Mouse (Mus musculus): Measurements from ENCODE around the gene Pitpnc1.

The Pitpnc1 gene

GRCm38 (mm10) chr11:107283632-107284031 lies 186.9 kb downstream of the Pitpnc1 start:
- DNase-seq (ENCODE audit: low read depth, low spot score), result no peak

- no peak for DNase-seq (ENCODE audit: low read depth, low spot score)
These were observed 188.0 kb downstream of the Pitpnc1 start for GRCm38 (mm10) chr11:107282481-107282880.

GRCm38 (mm10) chr11:107279258-107279657 lies 191.2 kb downstream of the Pitpnc1 start:
- no peak for DNase-seq (ENCODE audit: low read depth, low spot score)

GRCm38 (mm10) chr11:107276898-107277297 lies 193.6 kb downstream of the Pitpnc1 start:
- no peak for DNase-seq (ENCODE audit: low read depth, low spot score)

- no peak for DNase-seq (ENCODE audit: low read depth, low spot score)
These were observed 194.2 kb downstream of the Pitpnc1 start for GRCm38 (mm10) chr11:107276337-107276736.

GRCm38 (mm10) chr11:107275902-107276301 lies 194.6 kb downstream of the Pitpnc1 start:
- peak; percentile 51 for DNase-seq (ENCODE audit: low read depth, low spot score)

- no peak for DNase-seq (ENCODE audit: low read depth, low spot score)
These were observed 196.3 kb downstream of the Pitpnc1 start for GRCm38 (mm10) chr11:107274206-107274605.

- DNase-seq (ENCODE audit: low read depth, low spot score), result peak; percentile 20
These were observed 198.0 kb downstream of the Pitpnc1 start for GRCm38 (mm10) chr11:107272351-107272975.

GRCm38 (mm10) chr11:107270564-107270963 lies 199.9 kb downstream of the Pitpnc1 start:
- no peak for DNase-seq (ENCODE audit: low read depth, low spot score)

- no peak for DNase-seq (ENCODE audit: low read depth, low spot score)
These were observed 203.0 kb downstream of the Pitpnc1 start for GRCm38 (mm10) chr11:107267522-107267921.

- no peak for DNase-seq (ENCODE audit: low read depth, low spot score)
These were observed 204.6 kb downstream of the Pitpnc1 start for GRCm38 (mm10) chr11:107265861-107266260.

GRCm38 (mm10) chr11:107264889-107265615 lies 205.4 kb downstream of the Pitpnc1 start:
- no peak for DNase-seq (ENCODE audit: low read depth, low spot score)

GRCm38 (mm10) chr11:107263838-107264237 lies 206.7 kb downstream of the Pitpnc1 start:
- no peak for DNase-seq (ENCODE audit: low read depth, low spot score)

- DNase-seq (ENCODE audit: low read depth, low spot score), result peak; percentile 53
These were observed 211.1 kb downstream of the Pitpnc1 start for GRCm38 (mm10) chr11:107259428-107259827.

GRCm38 (mm10) chr11:107255185-107255584 lies 215.3 kb downstream of the Pitpnc1 start:
- no peak for DNase-seq (ENCODE audit: low read depth, low spot score)

GRCm38 (mm10) chr11:107254181-107254580 lies 216.3 kb downstream of the Pitpnc1 start:
- no peak for DNase-seq (ENCODE audit: low read depth, low spot score)

- DNase-seq (ENCODE audit: low read depth, low spot score), result no peak
These were observed 218.5 kb downstream of the Pitpnc1 start for GRCm38 (mm10) chr11:107252026-107252425.

GRCm38 (mm10) chr11:107251460-107251859 lies 219.0 kb downstream of the Pitpnc1 start:
- no peak for DNase-seq (ENCODE audit: low read depth, low spot score)

- no peak for DNase-seq (ENCODE audit: low read depth, low spot score)
These were observed 219.6 kb downstream of the Pitpnc1 start for GRCm38 (mm10) chr11:107250882-107251281.

- DNase-seq (ENCODE audit: low read depth, low spot score), result no peak
These were observed 221.7 kb downstream of the Pitpnc1 start for GRCm38 (mm10) chr11:107248753-107249152.

- DNase-seq (ENCODE audit: low read depth, low spot score), result no peak
These were observed 224.8 kb downstream of the Pitpnc1 start for GRCm38 (mm10) chr11:107245657-107246056.

- DNase-seq (ENCODE audit: low read depth, low spot score), result no peak
These were observed 227.4 kb downstream of the Pitpnc1 start for GRCm38 (mm10) chr11:107243126-107243525.

- DNase-seq (ENCODE audit: low read depth, low spot score), result no peak
These were observed 228.8 kb downstream of the Pitpnc1 start for GRCm38 (mm10) chr11:107241678-107242077.

Data from retina, adult 2 months (tissue).